ENCODE assay signal across 11 mouse cellular contexts in the genomic region with DNA sequence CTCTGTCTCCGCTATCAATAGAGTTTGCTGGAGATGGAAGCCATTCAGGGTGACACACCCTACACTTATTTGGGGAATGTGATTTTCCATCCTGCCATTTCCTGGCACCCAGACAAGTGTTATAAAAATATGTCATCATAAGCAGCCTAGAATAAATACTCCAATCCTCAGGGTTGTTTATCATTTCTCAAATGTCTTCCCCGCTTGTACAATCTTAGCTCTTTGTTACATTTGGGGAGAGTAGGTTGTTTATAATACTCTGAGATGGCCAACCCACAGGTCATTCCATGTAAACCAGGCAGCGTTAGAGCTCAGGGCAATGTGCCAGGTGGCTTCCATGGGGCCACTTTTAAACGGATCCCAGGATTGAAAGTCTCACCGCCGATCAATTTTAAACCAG.
A peak's percentile ranks its signal among the peaks of the same experiment; 100 is the strongest.
DNase-seq lines count a peak whose midpoint lies in the region; ATAC-seq and TF ChIP-seq lines count a peak whose summit lies in the region.
"Had no signal": no experiment of that assay in that cellular context is flagged by ENCODE, and none has a peak within 500 bp of the region (broad histone marks: within the 10 kb centered on the region; RNA-seq: fewer than 3 reads in every experiment).

No protein-coding gene starts in this region.

- peak overlapping the region; percentile 50; the same call in 1 of the 2 replicates for H3K27ac ChIP-seq in stomach, embryonic 16.5 days (ENCODE audit: low read length)

- DNase-seq in gastrocnemius, adult 18-20 months (ENCODE audit: low spot score), result peak; percentile 10
- no peak for DNase-seq in gastrocnemius, postnatal 36 days
- DNase-seq in kidney, postnatal 4 days, result peak; percentile 8 to 15
- DNase-seq in kidney, adult 18-20 months, result no peak
- peak; percentile 23 for DNase-seq in lung, adult 2 months
- no peak for DNase-seq in MN1 (ENCODE audit: low spot score)
- DNase-seq in adrenal gland, adult 2 months, result no peak
- DNase-seq: cerebellum, adult 9-11 months; left cerebral cortex, postnatal 4 days had no signal

- no peak overlapping the region for H3K4me3 ChIP-seq in lung, adult 2 months (replicated peaks; ENCODE audit: extremely low read depth, low read depth, low read length)
- no peak overlapping the region for H3K4me3 ChIP-seq in stomach, embryonic 16.5 days (replicated peaks; ENCODE audit: low read length)
- H3K4me3 ChIP-seq: megakaryocyte, embryonic 14.5 days had no signal

- no peak for TF ChIP-seq POLR2A in lung, adult 2 months (IDR thresholded peaks at IDR 0.05; ENCODE audit: borderline replicate concordance, extremely low read depth, low read depth, low read length)

- H3K36me3 ChIP-seq in stomach, embryonic 16.5 days (ENCODE audit: control insufficient read depth, insufficient read depth, low read length), result no peaks in the 10 kb centered on the region

- H3K4me1 ChIP-seq in lung, adult 2 months (ENCODE audit: control insufficient read depth, insufficient read depth, low read length), result peaks cover 3% of the 10 kb centered on the region; the same call in 1 of the 2 replicates
- 0 out of 2 replicates have a peak, but pooled peaks cover 5% of the 10 kb centered on the region for H3K4me1 ChIP-seq in stomach, embryonic 16.5 days (ENCODE audit: control insufficient read depth, insufficient read depth, low read length)
- H3K4me1 ChIP-seq: megakaryocyte, embryonic 14.5 days had no signal

- H3K9me3 ChIP-seq in stomach, embryonic 16.5 days (replicated peaks; ENCODE audit: control insufficient read depth, low read length), result no peaks in the 10 kb centered on the region

- ATAC-seq in stomach, embryonic 16.5 days (ENCODE audit: insufficient read depth, low FRiP score), result peak; percentile 76; the same call in 1 of the 2 replicates

- intact Hi-C loops in gastrocnemius, postnatal 36 days (cut with DNase I), result no loop called here

- H3K9ac ChIP-seq in stomach, embryonic 16.5 days (ENCODE audit: low read length), result no peak overlapping the region

- WGBS in lung, adult 2 months, result 21% methylated on average over 6 of the region's 6 CpGs
- 36% methylated on average over 6 of the region's 6 CpGs for WGBS in stomach, embryonic 16.5 days

- H3K4me2 ChIP-seq in stomach, embryonic 16.5 days (ENCODE audit: low read depth, low read length), result no peak overlapping the region

- TF ChIP-seq CTCF in lung, adult 2 months (IDR thresholded peaks at IDR 0.05; ENCODE audit: insufficient read depth, low read length), result no peak

- no peaks in the 10 kb centered on the region for H3K27me3 ChIP-seq in stomach, embryonic 16.5 days (ENCODE audit: control insufficient read depth, insufficient read depth, low read length)
- H3K27me3 ChIP-seq: megakaryocyte, embryonic 14.5 days had no signal

Comparison
In these comparisons a context has a peak if more than half of its experiments do, and no peak if none do; other contexts are left out.
1. DNase-seq: peak in gastrocnemius, adult 18-20 months (single experiment), kidney, postnatal 4 days (2 of 2) and lung, adult 2 months (single experiment); none in gastrocnemius, postnatal 36 days (0 of 2), kidney, adult 18-20 months (single experiment), MN1 (single experiment) and adrenal gland, adult 2 months (single experiment).